Mouse (Mus musculus) limb, embryonic 13.5 days (tissue): ENCODE measurements around the gene Flnb. TPM values are rescaled to one million over a fixed set of nuclear protein-coding genes. Genes with fewer than 3 reads are reported as not detected.
A peak's percentile ranks its signal among the peaks of the same experiment; 100 is the strongest.

Source experiments
- ATAC-seq: fragments of 200-750 bp; cut with Nextera tagmentation; 2 replicates; pipeline ENCODE4 v1.8.0; 2017; ENCODE audit warnings: low read depth, moderate number of reproducible peaks, moderate TSS enrichment; ENCODE audit not compliant: low FRiP score
- H3K27ac ChIP-seq: fragments of 300-500 bp; sonication (generic); 2 replicates; pipeline ENCODE4 v1.5.1; 2015; ENCODE audit warnings: inconsistent platforms, mild to moderate bottlenecking, moderate library complexity
- H3K27me3 ChIP-seq: fragments of 300-500 bp; sonication (generic); 2 replicates; pipeline ENCODE4 v1.6.1; 2015; ENCODE audit warnings: mild to moderate bottlenecking, inconsistent platforms
- H3K36me3 ChIP-seq: fragments of 300-500 bp; sonication (generic); 2 replicates; pipeline ENCODE4 v1.6.1; 2015; ENCODE audit warnings: inconsistent platforms, mild to moderate bottlenecking, moderate library complexity
- H3K4me1 ChIP-seq: fragments of 300-500 bp; sonication (generic); 2 replicates; pipeline ENCODE4 v1.6.1; 2015; ENCODE audit warnings: inconsistent platforms
- H3K4me2 ChIP-seq: fragments of 300-500 bp; sonication (generic); replicated peaks from 2 replicates; pipeline ENCODE4 v1.6.1; 2015; ENCODE audit warnings: inconsistent platforms, mild to moderate bottlenecking, moderate library complexity
- H3K4me3 ChIP-seq: fragments of 300-500 bp; sonication (generic); 2 replicates; pipeline ENCODE4 v1.5.1; 2015; ENCODE audit warnings: moderate library complexity, mild to moderate bottlenecking, inconsistent platforms
- H3K9ac ChIP-seq: fragments of 300-500 bp; sonication (generic); 2 replicates; pipeline ENCODE4 v1.6.1; 2015; ENCODE audit warnings: mild to moderate bottlenecking, inconsistent platforms
- H3K9me3 ChIP-seq: fragments of 300-500 bp; sonication (generic); 2 replicates; pipeline ENCODE4 v1.6.1; 2016; ENCODE audit warnings: inconsistent platforms
- WGBS: fragments of 180-500 bp; shearing (Covaris S2); methylation state at CpG from one replicate; pipeline ENCODE4 v1.1.7; 2015; 5-methylcytosine and 5-hydroxymethylcytosine counted together
- polyA plus RNA-seq: library from polyadenylated mRNA; unstranded; fragments of >200 nt; fragmentation: Nextera tagmentation; extraction: Ambion mirVana; gene quantifications from 2 replicates; pipeline ENCODE4 v1.2.1, GENCODE M21; 2015

Flnb gene
- polyA plus RNA-seq, 1 experiment from 2014 or later, result 45.3 TPM

DNA sequence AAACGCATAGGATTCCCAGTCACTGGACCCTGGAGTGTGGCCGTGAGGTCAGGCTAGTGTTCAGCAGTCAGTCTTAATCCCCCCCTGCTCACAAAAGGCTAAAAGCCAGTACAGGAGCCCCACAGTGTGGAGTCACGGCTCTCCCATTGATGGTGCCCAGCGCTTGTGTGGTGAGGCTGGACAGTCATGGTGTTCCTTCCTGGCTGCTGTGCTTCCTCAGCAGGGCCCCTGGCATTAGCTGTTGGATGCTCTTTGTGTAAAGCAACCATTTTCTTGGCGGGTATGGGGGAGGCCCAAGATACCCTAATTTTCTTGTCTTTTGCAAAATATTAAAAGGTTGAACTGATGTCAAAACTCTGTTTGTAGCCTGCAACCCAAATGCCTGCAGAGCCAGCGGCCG lies 69.4 kb downstream of the Flnb start:
- peaks cover 53% of the 10 kb centered on the region for H3K4me1 ChIP-seq
- H3K27me3 ChIP-seq, result no peaks in the 10 kb centered on the region
- H3K27ac ChIP-seq, result peak overlapping the region; percentile 96
- no peak overlapping the region for H3K4me2 ChIP-seq
- H3K4me3 ChIP-seq, result no peak overlapping the region
- WGBS, result 88% methylated on average over 7 of the region's 7 CpGs
- peaks cover 69% of the 10 kb centered on the region for H3K36me3 ChIP-seq
- no peak for ATAC-seq
- no peaks in the 10 kb centered on the region for H3K9me3 ChIP-seq
- no peak overlapping the region for H3K9ac ChIP-seq

DNA sequence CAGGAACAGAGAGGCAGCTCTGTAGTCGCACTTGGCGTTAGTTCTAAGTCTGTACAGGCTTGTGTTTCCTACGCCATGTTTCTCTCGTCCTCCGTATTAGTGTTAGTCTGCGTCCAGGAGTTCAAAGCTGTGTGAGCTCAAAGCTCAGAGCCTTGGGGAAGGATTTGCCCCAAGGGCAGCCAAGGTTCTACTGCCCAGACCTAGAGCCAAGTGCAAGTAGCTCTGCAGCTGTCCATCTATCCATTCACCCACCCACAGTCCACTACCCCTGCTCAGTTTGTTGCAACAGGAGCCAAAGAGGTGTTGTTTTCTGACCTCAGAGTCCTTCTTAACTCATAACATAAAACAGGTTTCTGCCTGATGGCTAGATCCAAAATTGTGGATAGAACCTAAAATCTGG lies 70.5 kb downstream of the Flnb start:
- Histone ChIP-seq H3K4me2 (no peak overlapping the region; the same call in 1 of the 2 replicates), H3K4me3 (no peak overlapping the region), H3K9me3 (no peaks in the 10 kb centered on the region), H3K4me1 (peaks cover 53% of the 10 kb centered on the region), H3K27me3 (no peaks in the 10 kb centered on the region), H3K27ac (peak overlapping the region; percentile 96), H3K36me3 (peaks cover 71% of the 10 kb centered on the region), H3K9ac (no peak overlapping the region)
- 76% methylated on average over 6 of the region's 6 CpGs for WGBS
- ATAC-seq, result no peak

DNA sequence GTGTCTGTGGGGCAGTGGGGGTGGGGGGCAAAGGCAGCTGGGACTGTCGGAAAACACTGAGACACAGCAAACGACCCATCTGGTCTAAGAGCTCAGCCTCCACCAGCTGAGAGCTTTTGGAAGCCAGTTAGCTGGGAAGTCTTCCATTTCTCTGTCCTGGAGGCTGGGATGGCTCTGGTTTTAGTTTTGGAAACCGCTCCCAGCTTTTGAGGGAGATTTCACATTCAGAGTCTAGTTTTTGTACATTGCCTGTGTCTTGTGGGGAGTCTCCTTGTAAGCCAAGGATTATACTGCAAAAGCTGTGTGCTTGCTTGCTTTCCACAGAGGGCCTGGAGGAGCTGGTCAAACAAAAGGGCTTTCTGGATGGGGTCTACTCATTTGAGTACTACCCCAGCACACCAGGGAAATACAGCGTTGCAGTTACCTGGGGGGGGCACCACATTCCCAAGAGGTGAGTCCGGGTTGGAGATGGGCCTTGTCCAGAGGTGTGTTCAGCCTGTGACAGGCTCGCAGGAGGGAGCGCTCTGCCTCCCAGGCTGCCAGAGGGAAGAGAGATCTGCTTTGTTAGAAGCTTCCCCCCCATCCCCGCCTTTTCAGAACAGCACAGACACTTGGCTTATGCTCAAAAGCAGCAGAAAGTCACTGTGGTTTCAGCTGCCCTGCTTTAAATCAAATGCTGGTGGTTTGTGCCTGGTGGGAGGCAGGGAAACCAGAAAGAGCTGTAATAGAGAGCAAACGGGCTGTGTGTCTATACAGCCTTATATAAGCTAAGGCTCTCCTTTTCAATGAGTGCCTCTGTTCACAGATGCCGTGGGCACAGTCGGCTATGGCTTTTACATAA lies 71.3 kb downstream of the Flnb start:
- WGBS, result 27% methylated on average over 11 of the region's 11 CpGs
- H3K27me3 ChIP-seq, result no peaks in the 10 kb centered on the region
- peaks cover 73% of the 10 kb centered on the region for H3K36me3 ChIP-seq
- no peaks in the 10 kb centered on the region for H3K9me3 ChIP-seq
- H3K4me3 ChIP-seq, result no peak overlapping the region
- peak overlapping the region; percentile 35 for H3K4me2 ChIP-seq
- peaks cover 53% of the 10 kb centered on the region for H3K4me1 ChIP-seq
- H3K27ac ChIP-seq, result peak overlapping the region; percentile 96
- ATAC-seq, result peak; percentile 90
- no peak overlapping the region; the same call in 1 of the 2 replicates for H3K9ac ChIP-seq

DNA sequence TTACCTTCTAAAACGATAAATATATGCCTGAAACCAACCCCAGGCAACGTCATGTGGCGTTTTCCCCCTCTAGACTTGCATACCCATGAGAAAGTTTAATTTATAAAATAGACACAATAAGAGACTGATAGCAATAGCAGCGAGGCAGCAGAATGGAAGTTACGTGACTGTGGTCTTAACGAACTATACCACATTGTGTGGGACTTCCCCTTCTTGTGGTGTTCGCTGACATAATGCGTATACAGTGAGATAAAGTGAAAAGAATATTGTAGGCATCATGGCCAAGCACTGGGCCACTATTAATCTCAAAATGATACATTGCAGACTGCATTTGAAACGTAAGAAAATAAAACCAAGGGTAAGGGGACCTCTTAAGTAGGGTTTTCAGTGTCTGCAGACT lies 72.1 kb downstream of the Flnb start:
- ATAC-seq, result peak; percentile 19; the same call in 1 of the 2 replicates
- no peak overlapping the region for H3K4me3 ChIP-seq
- 43% methylated on average over 9 of the region's 9 CpGs for WGBS
- H3K9ac ChIP-seq, result no peak overlapping the region
- no peaks in the 10 kb centered on the region for H3K9me3 ChIP-seq
- H3K4me2 ChIP-seq, result peak overlapping the region; percentile 35
- H3K27ac ChIP-seq, result peak overlapping the region; percentile 96
- peaks cover 53% of the 10 kb centered on the region for H3K4me1 ChIP-seq
- H3K36me3 ChIP-seq, result peaks cover 73% of the 10 kb centered on the region
- H3K27me3 ChIP-seq, result no peaks in the 10 kb centered on the region

DNA sequence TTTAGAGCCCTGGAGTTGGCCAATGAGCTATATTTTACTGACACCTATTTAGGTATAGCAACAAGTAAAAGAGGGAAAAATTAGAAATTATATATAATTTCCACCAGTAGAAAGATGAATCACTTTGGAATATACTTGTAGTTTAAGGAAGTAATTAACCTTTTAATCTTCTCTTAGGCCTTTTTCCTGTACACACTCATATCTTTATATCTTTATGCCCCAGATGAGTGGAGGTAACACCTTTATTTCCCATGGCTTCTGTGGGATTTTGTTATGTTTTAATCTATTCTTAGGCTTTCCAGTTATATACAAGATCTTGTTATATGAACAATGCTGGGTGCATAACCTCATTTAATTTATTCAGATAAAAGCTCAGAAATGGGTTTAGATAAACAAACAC lies 73.6 kb downstream of the Flnb start:
- Histone ChIP-seq H3K4me2 (no peak overlapping the region), H3K27me3 (no peaks in the 10 kb centered on the region), H3K4me3 (no peak overlapping the region), H3K9me3 (no peaks in the 10 kb centered on the region), H3K36me3 (peaks cover 68% of the 10 kb centered on the region), H3K9ac (no peak overlapping the region), H3K4me1 (peaks cover 59% of the 10 kb centered on the region), H3K27ac (no peak overlapping the region)
- ATAC-seq, result no peak

DNA sequence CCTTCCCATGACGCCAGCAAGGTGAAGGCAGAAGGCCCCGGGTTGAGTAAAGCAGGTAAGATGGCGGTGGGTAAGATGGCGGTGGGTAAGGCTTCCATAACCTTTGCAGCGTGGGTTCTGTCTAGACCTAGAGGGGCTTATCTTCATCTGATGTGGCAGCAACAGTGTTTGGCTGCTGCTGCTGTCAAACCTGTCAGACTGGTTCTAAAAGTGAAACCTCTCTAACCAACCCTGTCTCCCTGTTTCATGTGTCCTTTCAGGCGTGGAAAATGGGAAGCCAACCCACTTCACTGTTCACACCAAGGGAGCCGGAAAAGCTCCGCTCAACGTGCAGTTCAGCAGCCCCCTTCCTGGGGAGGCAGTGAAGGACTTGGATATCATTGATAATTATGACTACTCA lies 78.4 kb downstream of the Flnb start:
- Histone ChIP-seq H3K4me1 (peaks cover 64% of the 10 kb centered on the region), H3K4me2 (peak overlapping the region; percentile 23; the same call in 1 of the 2 replicates), H3K4me3 (no peak overlapping the region), H3K27ac (peak overlapping the region; percentile 92), H3K9me3 (no peaks in the 10 kb centered on the region), H3K27me3 (no peaks in the 10 kb centered on the region), H3K36me3 (peaks cover 67% of the 10 kb centered on the region), H3K9ac (no peak overlapping the region)
- ATAC-seq, result no peak
- 62% methylated on average over 9 of the region's 9 CpGs for whole genome bisulfite sequencing

DNA sequence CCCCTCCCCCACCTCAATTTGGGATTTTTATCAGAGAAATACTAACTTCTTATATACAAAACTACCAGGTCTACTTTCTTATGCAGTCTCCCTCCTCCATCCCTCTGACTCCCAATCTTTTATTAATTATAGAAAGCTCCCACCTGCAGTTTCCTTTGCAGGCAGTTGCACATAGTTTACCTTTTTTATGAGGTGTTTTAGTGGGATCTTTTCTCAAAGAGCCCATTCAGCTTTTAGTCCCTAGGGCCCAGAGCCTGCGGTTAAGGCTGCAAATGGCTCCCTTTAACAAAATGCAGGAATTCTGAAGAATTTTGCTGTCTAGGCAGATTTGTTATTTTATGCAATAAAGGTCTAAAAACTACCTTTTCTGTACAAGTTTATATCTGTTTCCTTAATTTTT lies 78.9 kb downstream of the Flnb start:
- 19% methylated on average over 1 of the region's 1 CpGs for WGBS
- Histone ChIP-seq H3K36me3 (peaks cover 64% of the 10 kb centered on the region), H3K4me1 (peaks cover 70% of the 10 kb centered on the region), H3K4me3 (no peak overlapping the region), H3K27ac (peak overlapping the region; percentile 92), H3K4me2 (peak overlapping the region; percentile 23; the same call in 1 of the 2 replicates), H3K27me3 (no peaks in the 10 kb centered on the region), H3K9ac (no peak overlapping the region), H3K9me3 (no peaks in the 10 kb centered on the region)
- peak; percentile 45; the same call in 1 of the 2 replicates for ATAC-seq

DNA sequence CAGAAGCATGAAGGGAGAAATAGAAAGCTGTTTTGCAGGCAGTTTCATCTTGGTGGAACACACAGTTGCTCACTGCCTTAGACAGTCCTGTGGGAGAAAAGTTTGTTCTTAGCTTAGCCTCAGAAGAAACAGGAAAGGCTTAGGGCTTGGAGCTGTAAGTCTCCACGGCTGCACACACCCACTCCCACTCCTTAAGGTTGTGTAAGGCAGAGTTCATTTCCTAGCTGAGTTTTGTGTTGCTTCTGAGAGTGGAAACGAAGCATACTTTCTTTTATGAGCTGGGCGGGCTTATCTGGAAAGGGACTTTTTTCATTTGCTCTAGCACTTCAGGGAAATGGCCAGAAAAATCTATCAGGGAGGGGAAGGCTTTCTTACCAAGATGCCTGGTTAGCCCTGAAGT lies 82.2 kb downstream of the Flnb start:
- WGBS, result 6% methylated on average over 3 of the region's 3 CpGs
- peak; percentile 60 for ATAC-seq
- Histone ChIP-seq H3K27ac (peak overlapping the region; percentile 93), H3K4me2 (peak overlapping the region; percentile 42), H3K4me3 (0 out of 2 replicates have a peak overlapping the region, but pooled peaks have one; percentile 3), H3K36me3 (peaks cover 53% of the 10 kb centered on the region), H3K9me3 (no peaks in the 10 kb centered on the region), H3K27me3 (no peaks in the 10 kb centered on the region), H3K4me1 (peaks cover 77% of the 10 kb centered on the region), H3K9ac (0 out of 2 replicates have a peak overlapping the region, but pooled peaks have one; percentile 51)

DNA sequence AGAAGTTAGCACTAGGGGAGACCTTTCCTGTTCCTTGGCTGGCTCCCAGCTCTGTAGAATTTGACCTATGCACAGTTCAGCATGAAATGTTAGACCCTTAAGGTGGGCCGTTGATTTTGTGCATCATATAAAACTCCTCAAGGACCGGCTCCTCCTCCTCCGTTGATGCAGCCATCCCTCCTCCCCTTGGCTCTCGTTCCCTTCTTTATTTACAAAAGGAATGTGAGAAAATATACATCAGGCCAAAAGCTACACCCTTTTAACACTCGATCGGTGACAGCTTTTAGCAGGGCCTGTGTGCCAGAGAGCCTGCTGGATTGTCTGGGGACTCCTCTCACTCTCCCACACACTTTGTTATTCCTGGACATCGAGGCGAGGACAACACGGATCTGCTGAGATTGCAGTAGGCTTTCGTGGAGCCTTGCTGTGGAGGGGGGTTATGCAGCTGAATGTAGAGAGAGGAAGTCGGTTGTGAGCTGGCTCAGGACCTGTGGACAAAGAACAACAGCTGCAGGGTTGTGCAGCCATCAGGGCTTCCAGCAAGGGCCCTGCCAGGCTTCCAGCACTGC lies 82.8 kb downstream of the Flnb start:
- 19% methylated on average over 11 of the region's 11 CpGs for WGBS
- no peaks in the 10 kb centered on the region for H3K9me3 ChIP-seq
- H3K27ac ChIP-seq, result peak overlapping the region; percentile 93
- ATAC-seq, result peak; percentile 84
- H3K4me1 ChIP-seq, result peaks cover 73% of the 10 kb centered on the region
- 0 out of 2 replicates have a peak overlapping the region, but pooled peaks have one; percentile 3 for H3K9ac ChIP-seq
- 0 out of 2 replicates have a peak overlapping the region, but pooled peaks have one; percentile 3 for H3K4me3 ChIP-seq
- H3K36me3 ChIP-seq, result peaks cover 55% of the 10 kb centered on the region
- H3K4me2 ChIP-seq, result peak overlapping the region; percentile 42
- no peaks in the 10 kb centered on the region for H3K27me3 ChIP-seq

DNA sequence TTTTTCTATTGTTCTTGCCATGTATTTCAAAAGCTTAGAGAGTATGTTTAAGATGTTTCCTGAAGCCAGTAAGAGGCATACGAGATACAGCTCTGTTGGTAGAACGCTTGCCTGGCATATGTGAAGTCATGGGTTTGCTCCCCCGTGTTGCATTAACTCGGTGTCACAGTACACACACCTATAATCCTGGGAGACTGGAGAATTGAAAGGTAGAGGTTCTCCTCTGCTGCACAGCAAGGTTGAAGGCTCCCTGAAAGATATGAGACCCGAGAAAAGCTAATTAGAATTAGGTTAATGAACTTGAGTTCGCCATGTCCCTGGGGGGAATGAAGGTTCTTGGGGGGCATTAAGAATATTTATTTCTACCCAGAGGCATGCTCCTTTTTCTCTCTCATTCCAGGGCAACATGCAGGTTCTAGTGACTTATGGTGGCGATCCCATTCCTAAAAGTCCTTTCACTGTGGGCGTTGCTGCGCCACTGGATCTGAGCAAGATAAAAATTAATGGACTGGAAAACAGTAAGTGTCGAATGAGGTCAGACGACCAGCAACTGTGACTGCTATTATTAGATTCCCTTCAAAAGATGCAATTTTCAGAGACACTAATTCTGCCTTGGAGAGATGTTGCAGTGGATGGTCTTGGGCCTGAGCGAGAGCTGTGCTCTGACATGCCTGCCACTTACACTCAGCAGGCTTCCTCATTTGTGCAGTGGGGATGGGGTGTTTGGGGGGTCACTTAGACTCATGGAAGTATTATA lies 83.9 kb downstream of the Flnb start:
- Histone ChIP-seq H3K4me2 (no peak overlapping the region), H3K27me3 (no peaks in the 10 kb centered on the region), H3K9ac (no peak overlapping the region), H3K4me1 (peaks cover 67% of the 10 kb centered on the region), H3K27ac (peak overlapping the region; percentile 93), H3K4me3 (no peak overlapping the region), H3K36me3 (peaks cover 60% of the 10 kb centered on the region), H3K9me3 (no peaks in the 10 kb centered on the region)
- WGBS, result 53% methylated on average over 12 of the region's 12 CpGs
- ATAC-seq, result no peak

DNA sequence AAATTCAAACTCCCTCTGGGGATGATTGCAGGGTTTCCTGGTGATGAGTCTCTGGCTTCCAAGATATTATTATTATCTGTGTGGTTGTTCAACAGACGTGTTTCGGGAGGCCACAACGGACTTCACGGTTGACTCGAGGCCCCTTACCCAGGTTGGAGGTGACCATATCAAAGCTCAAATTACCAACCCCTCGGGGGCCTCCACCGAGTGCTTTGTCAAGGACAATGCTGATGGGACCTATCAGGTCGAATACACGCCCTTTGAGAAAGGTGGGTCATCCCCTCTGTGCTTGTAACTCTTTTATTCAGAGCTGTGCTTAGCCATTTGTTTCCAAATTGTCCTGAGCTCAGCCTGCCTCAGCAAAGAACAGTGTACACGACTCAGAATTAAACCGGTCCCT lies 89.3 kb downstream of the Flnb start:
- no peak overlapping the region for H3K4me3 ChIP-seq
- peaks cover 85% of the 10 kb centered on the region for H3K36me3 ChIP-seq
- no peak overlapping the region for H3K4me2 ChIP-seq
- H3K4me1 ChIP-seq, result peaks cover 18% of the 10 kb centered on the region
- no peaks in the 10 kb centered on the region for H3K27me3 ChIP-seq
- no peak overlapping the region for H3K27ac ChIP-seq
- WGBS, result 92% methylated on average over 11 of the region's 11 CpGs
- H3K9me3 ChIP-seq, result no peaks in the 10 kb centered on the region
- no peak for ATAC-seq
- H3K9ac ChIP-seq, result no peak overlapping the region

DNA sequence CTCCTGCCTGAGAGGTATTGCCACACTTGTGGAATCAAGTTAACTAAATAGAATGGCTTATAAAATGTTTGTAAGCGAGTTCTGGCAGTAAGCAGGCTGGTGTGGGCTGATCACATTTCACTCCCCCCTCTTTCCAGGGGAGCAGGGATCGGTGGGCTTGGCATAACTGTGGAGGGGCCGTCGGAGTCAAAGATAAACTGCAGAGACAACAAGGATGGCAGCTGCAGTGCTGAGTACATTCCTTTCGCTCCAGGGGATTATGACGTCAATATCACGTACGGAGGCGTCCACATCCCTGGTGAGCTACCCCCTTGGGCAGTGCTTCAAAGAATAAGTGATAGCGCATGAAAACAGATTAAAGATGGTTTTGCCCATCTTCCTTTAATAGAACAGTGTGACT lies 91.7 kb downstream of the Flnb start:
- H3K4me2 ChIP-seq, result no peak overlapping the region
- peak; percentile 37; the same call in 1 of the 2 replicates for ATAC-seq
- H3K36me3 ChIP-seq, result peaks cover 93% of the 10 kb centered on the region
- WGBS, result 47% methylated on average over 10 of the region's 10 CpGs
- H3K4me1 ChIP-seq, result peaks cover 29% of the 10 kb centered on the region
- H3K4me3 ChIP-seq, result no peak overlapping the region
- H3K27ac ChIP-seq, result no peak overlapping the region
- H3K27me3 ChIP-seq, result no peaks in the 10 kb centered on the region
- no peak overlapping the region for H3K9ac ChIP-seq
- H3K9me3 ChIP-seq, result no peaks in the 10 kb centered on the region
